Mouse (Mus musculus) right cerebral cortex, adult 2 months (tissue): Measurements from ENCODE around the gene Rasgef1c.

Experiments used
- DNase-seq, 2 experiments: peaks; one replicate each; pipeline ENCODE4 v3.0.0; 2021 to 2022; ENCODE audit warnings: low spot score in 2 of 2

Rasgef1c gene

DNA sequence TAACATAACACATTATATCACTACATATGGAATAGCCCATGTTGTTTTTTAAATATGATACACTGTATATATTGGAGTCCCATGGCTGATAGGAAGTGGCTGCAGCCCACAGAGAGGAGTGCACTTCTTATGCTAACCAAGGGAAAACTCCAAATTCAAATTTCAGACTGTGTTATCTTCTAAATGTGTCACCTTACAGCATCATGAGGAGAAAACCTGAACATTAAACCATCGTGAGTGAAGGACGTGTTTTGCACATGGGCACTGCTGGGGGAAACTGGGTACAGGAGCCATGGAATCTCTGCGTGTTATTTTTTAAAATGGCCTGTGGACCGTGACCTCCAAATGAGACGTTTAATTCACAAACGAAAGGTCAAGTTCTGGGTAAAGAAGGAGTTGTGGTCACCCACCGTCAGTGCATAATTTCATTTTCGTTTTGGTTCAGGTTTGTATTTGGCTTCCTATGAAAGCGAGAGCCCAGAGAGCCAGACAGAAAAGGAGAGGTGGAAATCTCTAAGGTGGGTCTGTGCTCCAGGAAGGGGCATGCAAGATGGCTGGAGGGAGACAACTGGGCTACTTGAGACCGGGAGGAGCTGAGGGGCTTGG lies 76.4 kb downstream of the Rasgef1c start:
- DNase-seq = no peak

GRCm38 (mm10) chr11:49978935-49979334 lies 77.3 kb downstream of the Rasgef1c start:
- DNase-seq = no peak

DNA sequence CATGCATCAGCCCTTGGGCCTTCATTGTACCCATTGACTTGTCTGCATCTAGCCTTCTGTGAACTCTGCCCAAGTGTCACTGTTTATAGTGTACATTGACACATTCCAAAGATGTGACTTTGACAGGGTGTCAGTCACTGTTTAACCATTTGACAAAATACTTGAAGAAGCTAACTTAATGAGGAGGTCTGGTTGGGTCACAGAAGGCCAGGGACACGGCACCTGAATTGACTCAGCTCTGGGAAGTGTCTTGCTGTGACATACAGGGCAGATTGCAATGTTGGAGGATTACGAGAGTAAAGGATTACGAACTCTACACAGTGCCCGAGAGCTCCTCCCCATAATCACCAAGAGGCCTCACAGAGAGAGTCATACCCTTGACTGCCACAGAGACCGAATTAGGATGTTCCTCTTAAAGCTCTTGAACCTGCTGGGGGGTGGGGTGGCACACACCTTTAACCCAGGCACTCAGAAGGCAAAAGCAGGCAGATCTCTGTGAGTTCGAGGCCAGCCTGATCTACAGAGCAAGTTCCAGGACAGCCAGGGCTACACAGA lies 79.1 kb downstream of the Rasgef1c start:
- DNase-seq = no peak

GRCm38 (mm10) chr11:49981321-49981963 lies 79.8 kb downstream of the Rasgef1c start:
- DNase-seq = no peak

GRCm38 (mm10) chr11:49982094-49982493 lies 80.5 kb downstream of the Rasgef1c start:
- DNase-seq = no peak

- DNase-seq = no peak
These were observed 81.2 kb downstream of the Rasgef1c start for GRCm38 (mm10) chr11:49982881-49983280.

- no peak for DNase-seq
These were observed 82.4 kb downstream of the Rasgef1c start for GRCm38 (mm10) chr11:49983875-49984552.

GRCm38 (mm10) chr11:49985009-49985408 lies 83.4 kb downstream of the Rasgef1c start:
- no peak for DNase-seq

DNA sequence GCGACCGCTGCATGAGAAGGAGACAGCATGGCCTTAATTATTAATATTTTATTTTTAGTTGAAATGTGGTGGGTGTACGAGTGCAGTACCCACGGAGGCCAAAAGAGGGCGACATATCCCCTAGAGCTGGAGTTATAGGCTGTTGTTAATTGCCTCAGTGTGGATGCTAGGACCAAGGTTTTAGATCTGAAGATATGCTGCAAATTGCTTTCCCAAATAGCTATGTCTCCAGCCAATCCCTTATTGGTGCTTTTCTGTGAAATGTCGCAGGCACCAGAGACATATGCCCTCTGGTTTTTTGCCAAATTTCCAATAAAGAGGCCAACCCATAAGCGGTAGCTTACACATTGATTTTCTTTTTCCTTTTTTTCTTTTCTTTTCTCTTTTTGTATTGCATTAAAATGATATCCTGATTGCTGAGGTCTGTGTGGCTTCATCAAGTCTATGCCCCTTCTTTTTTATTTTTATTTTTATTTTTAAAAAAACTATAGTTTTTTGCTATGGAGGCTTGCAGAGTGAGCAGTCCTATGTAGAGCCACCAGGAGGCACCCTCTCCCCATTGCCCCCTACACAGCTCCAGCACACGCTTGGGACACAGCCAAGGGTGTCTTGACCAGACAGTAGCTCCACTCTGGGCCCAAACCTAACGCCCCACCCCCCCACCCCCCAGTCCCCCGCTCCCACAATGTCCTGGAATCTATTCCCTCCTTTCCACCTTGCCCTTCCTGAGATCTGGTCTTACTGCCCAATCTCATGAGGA lies 84.8 kb downstream of the Rasgef1c start:
- DNase-seq = peak; percentile 64

DNA sequence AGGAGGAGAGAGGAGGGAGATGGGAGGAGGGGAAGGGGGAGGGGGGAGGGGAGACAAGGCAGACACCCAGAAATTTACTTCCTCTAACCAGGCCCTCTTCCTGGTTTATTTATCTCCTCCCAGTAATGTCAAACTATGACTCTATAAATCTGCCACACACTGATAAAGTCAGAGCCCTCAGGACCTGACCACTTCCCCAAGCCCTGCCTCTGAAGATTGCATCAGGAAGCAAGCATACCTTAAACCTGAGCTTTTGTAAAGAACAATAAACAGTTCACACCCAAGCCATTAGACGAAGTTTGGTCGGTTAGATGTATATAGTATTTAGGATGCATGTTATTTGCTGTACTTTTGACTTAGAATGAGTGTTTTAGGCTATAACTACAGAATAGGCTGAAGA lies 92.9 kb downstream of the Rasgef1c start:
- DNase-seq = no peak

GRCm38 (mm10) chr11:49996398-49996797 lies 94.8 kb downstream of the Rasgef1c start:
- no peak for DNase-seq

DNA sequence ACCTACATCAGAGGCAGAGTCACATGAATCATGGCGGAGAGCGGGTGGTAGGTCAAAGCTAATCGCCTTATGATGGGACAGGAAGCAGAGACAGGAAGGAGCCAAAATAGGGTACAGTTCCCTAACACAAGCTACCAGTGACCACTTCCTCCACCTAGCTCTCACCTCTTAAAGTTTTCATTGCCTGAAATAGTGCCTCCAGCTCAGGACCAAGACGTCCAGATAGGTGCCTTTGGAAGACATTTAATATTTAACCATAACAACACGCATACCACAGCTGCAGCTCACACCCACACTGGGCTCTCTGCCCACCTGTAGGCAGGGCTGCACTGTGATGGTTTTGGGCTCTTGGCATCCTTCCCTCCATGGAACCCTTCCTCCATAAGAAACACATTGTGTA lies 95.7 kb downstream of the Rasgef1c start:
- DNase-seq = peak; percentile 31 to 34

DNA sequence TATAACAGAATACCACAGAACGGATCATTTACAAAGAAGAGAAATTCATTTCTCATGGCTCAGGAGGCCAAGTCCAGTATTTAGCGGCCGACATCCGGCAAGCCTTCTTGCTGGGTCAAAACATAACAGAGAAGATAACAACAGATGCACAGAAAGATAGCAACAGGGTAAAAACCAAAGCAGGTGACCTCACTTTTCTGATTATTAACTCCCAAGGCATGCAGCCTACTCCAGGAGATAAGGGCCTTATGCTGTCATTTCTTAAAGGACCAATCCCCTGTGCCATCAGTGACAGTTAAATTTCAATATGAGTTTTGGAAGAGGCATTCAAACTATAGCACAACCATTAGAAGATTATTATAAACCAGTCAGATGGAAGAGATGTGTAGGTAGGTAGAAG lies 101.2 kb downstream of the Rasgef1c start:
- no peak for DNase-seq

GRCm38 (mm10) chr11:50007776-50008175 lies 106.1 kb downstream of the Rasgef1c start:
- DNase-seq = no peak

- DNase-seq = no peak
These were observed 106.6 kb downstream of the Rasgef1c start for GRCm38 (mm10) chr11:50008231-50008630.

DNA sequence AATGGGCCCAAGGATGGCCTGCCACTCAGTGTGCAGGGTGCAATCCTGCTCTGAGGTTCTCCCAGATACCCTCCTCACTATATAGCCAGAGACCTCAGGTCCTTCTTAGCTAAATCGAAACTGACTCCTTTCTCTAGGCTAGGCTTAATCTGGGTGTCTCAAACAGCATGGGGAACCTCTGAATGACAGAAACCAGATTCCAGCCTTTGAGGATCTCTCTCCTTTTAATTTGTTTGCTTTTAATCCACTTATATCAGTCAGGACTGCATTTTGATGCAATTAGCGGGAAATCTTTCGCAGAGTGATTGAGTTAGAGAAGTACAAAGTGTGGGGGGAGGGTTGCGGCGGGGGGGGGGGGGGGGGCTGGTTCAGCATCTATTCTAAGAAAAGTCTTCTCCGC lies 111.4 kb downstream of the Rasgef1c start:
- no peak for DNase-seq

GRCm38 (mm10) chr11:50016503-50016902 lies 114.9 kb downstream of the Rasgef1c start:
- no peak for DNase-seq

- DNase-seq = no peak
These were observed 115.9 kb downstream of the Rasgef1c start for GRCm38 (mm10) chr11:50017511-50017910.

DNA sequence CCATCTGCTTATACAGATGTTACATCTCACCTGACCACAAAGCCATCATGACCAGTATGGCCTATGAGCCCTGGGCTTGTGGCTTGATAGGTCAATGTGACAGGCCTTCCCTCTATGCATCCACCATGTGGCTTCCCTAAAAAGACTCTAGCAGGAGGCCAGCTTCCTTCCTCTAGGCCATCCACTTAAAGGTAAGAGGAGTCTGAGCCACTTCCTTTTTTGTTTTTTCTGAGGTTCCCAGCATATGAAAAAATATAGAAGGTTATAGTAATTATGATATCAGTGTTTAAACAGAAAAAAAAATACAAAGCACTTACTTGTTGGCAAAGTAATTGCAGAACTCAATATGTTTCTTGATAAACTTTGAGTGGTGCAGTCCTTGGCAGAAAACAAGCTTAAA lies 117.2 kb downstream of the Rasgef1c start:
- no peak for DNase-seq

- DNase-seq = no peak
These were observed 120.5 kb downstream of the Rasgef1c start for GRCm38 (mm10) chr11:50022085-50022484.

DNA sequence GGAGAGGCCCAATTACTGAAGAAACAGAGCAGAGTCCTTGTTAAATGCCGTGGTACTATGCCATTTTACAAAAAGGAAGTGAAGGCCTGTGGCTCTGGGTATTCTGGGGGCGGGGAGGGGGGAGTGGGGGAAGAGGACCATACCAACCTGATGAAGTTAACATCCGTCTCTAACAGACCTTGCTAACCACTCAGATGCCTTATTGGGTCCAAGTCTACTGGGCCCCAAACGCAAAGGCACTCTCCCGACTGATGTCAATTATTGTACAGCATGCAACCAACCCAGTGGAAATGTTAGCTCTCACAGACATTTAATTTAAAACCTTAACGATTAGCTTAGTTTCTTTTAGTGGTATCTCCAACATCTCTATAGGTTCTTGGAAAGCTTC lies 122.8 kb downstream of the Rasgef1c start:
- no peak for DNase-seq
